Comparison of ENCODE assay signal across 15 mouse cellular contexts in genomic region chr1:182927878-182928851, GRCm38 (mm10). TPM values are rescaled to one million over a fixed set of nuclear protein-coding genes. Genes with fewer than 3 reads are reported as not detected.
A peak's percentile ranks its signal among the peaks of the same experiment; 100 is the strongest.
DNase-seq lines count a peak whose midpoint lies in the region; ATAC-seq lines count a peak whose summit lies in the region.
"Had no signal": no experiment of that assay in that cellular context is flagged by ENCODE, and none has a peak within 500 bp of the region (broad histone marks: within the 10 kb centered on the region; RNA-seq: fewer than 3 reads in every experiment).

No protein-coding gene starts in this region.

- ATAC-seq in liver, embryonic 11.5 days (replicated peaks; ENCODE audit: low FRiP score), result no peak
- ATAC-seq in liver, embryonic 13.5 days (ENCODE audit: low read depth), result no peak
- ATAC-seq in megakaryocyte-erythroid progenitor cell, adult 5-6 weeks (replicated peaks; ENCODE audit: low FRiP score, low TSS enrichment, poor library complexity, severe bottlenecking), result peak; percentile 66
- ATAC-seq: intestine, postnatal 0 days had no signal

- 0 out of 2 replicates have a peak overlapping the region, but pooled peaks have one; percentile 4 for H3K4me3 ChIP-seq in liver, embryonic 11.5 days (ENCODE audit: low read depth, low read length)
- H3K4me3 ChIP-seq in liver, embryonic 13.5 days (replicated peaks), result no peak overlapping the region
- H3K4me3 ChIP-seq: embryonic facial prominence, embryonic 12.5 days; hindbrain, embryonic 12.5 days; neural tube, embryonic 13.5 days had no signal

- no peaks in the 10 kb centered on the region for H3K4me1 ChIP-seq in liver, embryonic 11.5 days (replicated peaks; ENCODE audit: control insufficient read depth, insufficient read depth, low read length)
- no peaks in the 10 kb centered on the region for H3K4me1 ChIP-seq in liver, embryonic 13.5 days (replicated peaks)
- H3K4me1 ChIP-seq: embryonic facial prominence, embryonic 12.5 days had no signal

- 48% methylated on average over 19 of the region's 19 CpGs for WGBS in liver, embryonic 11.5 days
- 23% methylated on average over 19 of the region's 19 CpGs for WGBS in liver, embryonic 13.5 days (ENCODE audit: insufficient replicate concordance)

- H3K27me3 ChIP-seq in liver, embryonic 11.5 days (replicated peaks; ENCODE audit: control insufficient read depth, insufficient read depth, low read length), result no peaks in the 10 kb centered on the region
- H3K27me3 ChIP-seq in liver, embryonic 13.5 days, result no peaks in the 10 kb centered on the region
- H3K27me3 ChIP-seq: embryonic facial prominence, embryonic 12.5 days; hindbrain, embryonic 12.5 days; neural tube, embryonic 13.5 days had no signal

- H3K36me3 ChIP-seq in liver, embryonic 11.5 days (ENCODE audit: control insufficient read depth, insufficient read depth, low read length), result no peaks in the 10 kb centered on the region
- H3K36me3 ChIP-seq in liver, embryonic 13.5 days, result no peaks in the 10 kb centered on the region
- H3K36me3 ChIP-seq: embryonic facial prominence, embryonic 12.5 days; hindbrain, embryonic 12.5 days; neural tube, embryonic 13.5 days had no signal

- H3K9ac ChIP-seq in liver, embryonic 11.5 days (ENCODE audit: low read depth, low read length), result no peak overlapping the region
- no peak overlapping the region for H3K9ac ChIP-seq in liver, embryonic 13.5 days
- H3K9ac ChIP-seq: embryonic facial prominence, embryonic 12.5 days; hindbrain, embryonic 12.5 days; neural tube, embryonic 13.5 days had no signal

- H3K9me3 ChIP-seq in liver, embryonic 11.5 days (ENCODE audit: control insufficient read depth, low read length), result no peaks in the 10 kb centered on the region
- H3K9me3 ChIP-seq in liver, embryonic 13.5 days (replicated peaks), result no peaks in the 10 kb centered on the region
- H3K9me3 ChIP-seq: embryonic facial prominence, embryonic 12.5 days; neural tube, embryonic 13.5 days had no signal

- H3K4me2 ChIP-seq in liver, embryonic 11.5 days, result peak overlapping the region; percentile 37
- H3K4me2 ChIP-seq in liver, embryonic 13.5 days, result peak overlapping the region; percentile 33
- H3K4me2 ChIP-seq: embryonic facial prominence, embryonic 12.5 days; hindbrain, embryonic 12.5 days; neural tube, embryonic 13.5 days had no signal

- no peak overlapping the region for H3K27ac ChIP-seq in liver, embryonic 11.5 days (ENCODE audit: low read depth, low read length)
- H3K27ac ChIP-seq in liver, embryonic 13.5 days, result no peak overlapping the region
- H3K27ac ChIP-seq: embryonic facial prominence, embryonic 12.5 days; hindbrain, embryonic 12.5 days; neural tube, embryonic 13.5 days had no signal

- no peak for DNase-seq in liver, embryonic 11.5 days (ENCODE audit: low spot score)
- DNase-seq in liver, result no peak
- peak; percentile 37 for DNase-seq in brain, adult 2 months (ENCODE audit: low read depth, low spot score)
- DNase-seq in liver, embryonic 13.5 days, result no peak
- no peak for DNase-seq in thymus, postnatal 14 days
- no peak for DNase-seq in cerebellum, adult 18-20 months
- DNase-seq in urinary bladder, postnatal 14 days (ENCODE audit: low spot score), result no peak
- DNase-seq: cerebellum, postnatal 14 days; kidney, postnatal 14 days; lung, adult 18-20 months had no signal

RNA-seq across cellular contexts. Expression of gene Tlr5, which starts 26.4 kb away (rescaled TPM):
- 0.48 and 0.49 TPM in 2 replicates for polyA plus RNA-seq in liver, embryonic 11.5 days (2014; fragmentation: Nextera tagmentation; extraction: Ambion mirVana)
- polyA plus RNA-seq in liver, embryonic 13.5 days (2015; fragmentation: Nextera tagmentation; extraction: Ambion mirVana), result 0.40 and 0.61 TPM in 2 replicates
- not detected in 2 replicates for total RNA-seq in megakaryocyte-erythroid progenitor cell, adult 5-6 weeks (2014; fragmentation: Nextera tagmentation)
- total RNA-seq in megakaryocyte-erythroid progenitor cell, adult 5-6 weeks (2017), result not detected in 2 replicates
